Mouse (Mus musculus) liver, embryonic 15.5 days (tissue): ENCODE data around the gene Wnt3a. TPM values are rescaled to one million over a fixed set of nuclear protein-coding genes. Genes with fewer than 3 reads are reported as not detected.

Experiments used
- ATAC-seq: fragments of 200-750 bp; cut with Nextera tagmentation; 2 replicates; pipeline ENCODE4 v1.8.0; 2017; ENCODE audit warnings: moderate number of reproducible peaks, mild to moderate bottlenecking, moderate library complexity; ENCODE audit not compliant: insufficient read depth
- H3K27ac ChIP-seq: fragments of 300-500 bp; sonication (generic); replicated peaks from 2 replicates; pipeline ENCODE4 v1.5.1; 2015; ENCODE audit warnings: mild to moderate bottlenecking, inconsistent platforms
- H3K27me3 ChIP-seq: fragments of 300-500 bp; sonication (generic); 2 replicates; pipeline ENCODE4 v1.6.1; 2015; ENCODE audit warnings: mild to moderate bottlenecking, inconsistent platforms
- H3K36me3 ChIP-seq: fragments of 300-500 bp; sonication (generic); replicated peaks from 2 replicates; pipeline ENCODE4 v1.6.1; 2015; ENCODE audit warnings: moderate library complexity, mild to moderate bottlenecking, inconsistent platforms
- H3K4me1 ChIP-seq: fragments of 300-500 bp; sonication (generic); replicated peaks from 2 replicates; pipeline ENCODE4 v1.6.1; 2015; ENCODE audit warnings: inconsistent platforms
- H3K4me2 ChIP-seq: fragments of 300-500 bp; sonication (generic); 2 replicates; pipeline ENCODE4 v1.6.1; 2015; ENCODE audit warnings: moderate library complexity, mild to moderate bottlenecking, inconsistent platforms
- H3K4me3 ChIP-seq: fragments of 300-500 bp; sonication (generic); replicated peaks from 2 replicates; pipeline ENCODE4 v1.5.1; 2015; ENCODE audit warnings: mild to moderate bottlenecking, inconsistent platforms
- H3K9ac ChIP-seq: fragments of 300-500 bp; sonication (generic); 2 replicates; pipeline ENCODE4 v1.6.1; 2015; ENCODE audit warnings: moderate library complexity, mild to moderate bottlenecking, inconsistent platforms
- H3K9me3 ChIP-seq: fragments of 300-500 bp; sonication (generic); replicated peaks from 2 replicates; pipeline ENCODE4 v1.6.1; 2016; ENCODE audit warnings: inconsistent platforms
- WGBS: fragments of 180-500 bp; shearing (Covaris S2); methylation state at CpG from one replicate; pipeline ENCODE4 v1.1.7; 2015; ENCODE audit warnings: mixed read lengths; ENCODE audit not compliant: insufficient replicate concordance; 5-methylcytosine and 5-hydroxymethylcytosine counted together
- polyA plus RNA-seq: library from polyadenylated mRNA; unstranded; fragments of >200 nt; fragmentation: Nextera tagmentation; extraction: Ambion mirVana; gene quantifications from 2 replicates; pipeline ENCODE4 v1.2.1, GENCODE M21; 2015

Gene Wnt3a
- polyA plus RNA-seq, 1 experiment from 2014 or later = not detected

- no peaks in the 10 kb centered on the region for H3K9me3 ChIP-seq
- H3K27me3 ChIP-seq = peaks cover 99% of the 10 kb centered on the region
- 30% methylated on average over 14 of the region's 14 CpGs for WGBS
- H3K4me2 ChIP-seq = no peak overlapping the region
- no peak overlapping the region for H3K27ac ChIP-seq
- no peaks in the 10 kb centered on the region for H3K4me1 ChIP-seq
- no peaks in the 10 kb centered on the region for H3K36me3 ChIP-seq
- H3K9ac ChIP-seq = no peak overlapping the region
- no peak for ATAC-seq
- no peak overlapping the region for H3K4me3 ChIP-seq
Observed at GRCm38 (mm10) chr11:59284146-59284545, 6.4 kb downstream of the Wnt3a start.

- Histone ChIP-seq H3K27me3 (peaks cover 99% of the 10 kb centered on the region), H3K27ac (no peak overlapping the region), H3K36me3 (no peaks in the 10 kb centered on the region), H3K9me3 (no peaks in the 10 kb centered on the region), H3K4me1 (no peaks in the 10 kb centered on the region), H3K4me2 (no peak overlapping the region), H3K9ac (no peak overlapping the region), H3K4me3 (no peak overlapping the region)
- WGBS = 66% methylated on average over 10 of the region's 10 CpGs
- ATAC-seq = no peak
Observed at GRCm38 (mm10) chr11:59282933-59283332, 7.6 kb downstream of the Wnt3a start.

GRCm38 (mm10) chr11:59282111-59282510 is 8.4 kb downstream of the Wnt3a start:
- Histone ChIP-seq H3K4me2 (no peak overlapping the region), H3K4me3 (no peak overlapping the region), H3K27me3 (peaks cover 98% of the 10 kb centered on the region), H3K9ac (no peak overlapping the region), H3K9me3 (no peaks in the 10 kb centered on the region), H3K36me3 (no peaks in the 10 kb centered on the region), H3K27ac (no peak overlapping the region), H3K4me1 (no peaks in the 10 kb centered on the region)
- no peak for ATAC-seq
- 47% methylated on average over 5 of the region's 5 CpGs for WGBS

- ATAC-seq = no peak
- Histone ChIP-seq H3K36me3 (no peaks in the 10 kb centered on the region), H3K4me1 (no peaks in the 10 kb centered on the region), H3K4me2 (no peak overlapping the region), H3K27ac (no peak overlapping the region), H3K27me3 (peaks cover 97% of the 10 kb centered on the region), H3K9me3 (no peaks in the 10 kb centered on the region), H3K4me3 (no peak overlapping the region), H3K9ac (no peak overlapping the region)
- 39% methylated on average over 4 of the region's 4 CpGs for WGBS
Observed at GRCm38 (mm10) chr11:59278047-59278446, 12.5 kb downstream of the Wnt3a start.

- H3K27ac ChIP-seq = no peak overlapping the region
- H3K27me3 ChIP-seq = peaks cover 97% of the 10 kb centered on the region
- H3K9ac ChIP-seq = no peak overlapping the region
- no peaks in the 10 kb centered on the region for H3K4me1 ChIP-seq
- H3K36me3 ChIP-seq = no peaks in the 10 kb centered on the region
- WGBS = 13% methylated on average over 2 of the region's 2 CpGs
- no peaks in the 10 kb centered on the region for H3K9me3 ChIP-seq
- H3K4me3 ChIP-seq = no peak overlapping the region
- no peak for ATAC-seq
- no peak overlapping the region for H3K4me2 ChIP-seq
Observed at GRCm38 (mm10) chr11:59276877-59277276, 13.7 kb downstream of the Wnt3a start.

- Histone ChIP-seq H3K36me3 (no peaks in the 10 kb centered on the region), H3K4me2 (no peak overlapping the region), H3K4me1 (no peaks in the 10 kb centered on the region), H3K27me3 (peaks cover 95% of the 10 kb centered on the region), H3K27ac (no peak overlapping the region), H3K9ac (no peak overlapping the region), H3K9me3 (no peaks in the 10 kb centered on the region), H3K4me3 (no peak overlapping the region)
- 54% methylated on average over 3 of the region's 3 CpGs for WGBS
- ATAC-seq = no peak
Observed at GRCm38 (mm10) chr11:59274184-59274583, 16.4 kb downstream of the Wnt3a start.

GRCm38 (mm10) chr11:59266727-59267126 is 23.8 kb downstream of the Wnt3a start:
- H3K4me3 ChIP-seq = no peak overlapping the region
- H3K4me1 ChIP-seq = peaks cover 34% of the 10 kb centered on the region
- 32% methylated on average over 6 of the region's 6 CpGs for WGBS
- no peak for ATAC-seq
- H3K27ac ChIP-seq = no peak overlapping the region
- no peak overlapping the region for H3K9ac ChIP-seq
- no peak overlapping the region for H3K4me2 ChIP-seq
- H3K9me3 ChIP-seq = no peaks in the 10 kb centered on the region
- no peaks in the 10 kb centered on the region for H3K36me3 ChIP-seq
- H3K27me3 ChIP-seq = peaks cover 96% of the 10 kb centered on the region

GRCm38 (mm10) chr11:59265154-59265813 is 25.3 kb downstream of the Wnt3a start:
- no peak for ATAC-seq

GRCm38 (mm10) chr11:59264593-59264992 is 26.0 kb downstream of the Wnt3a start:
- 6% methylated on average over 8 of the region's 8 CpGs for WGBS
- peaks cover 83% of the 10 kb centered on the region for H3K27me3 ChIP-seq
- H3K36me3 ChIP-seq = no peaks in the 10 kb centered on the region
- H3K9me3 ChIP-seq = no peaks in the 10 kb centered on the region
- H3K4me1 ChIP-seq = peaks cover 55% of the 10 kb centered on the region
- no peak overlapping the region for H3K27ac ChIP-seq
- H3K4me2 ChIP-seq = peak overlapping the region; percentile 85
- peak overlapping the region; percentile 58 for H3K4me3 ChIP-seq
- ATAC-seq = no peak
- no peak overlapping the region for H3K9ac ChIP-seq

More at GRCm38 (mm10) chr11:59265154-59265813, 25.3 kb downstream of the Wnt3a start:
- no peak overlapping the region for H3K27ac ChIP-seq
- whole genome bisulfite sequencing = 57% methylated on average over 8 of the region's 8 CpGs
- H3K9me3 ChIP-seq = no peaks in the 10 kb centered on the region
- peaks cover 83% of the 10 kb centered on the region for H3K27me3 ChIP-seq
- no peak overlapping the region for H3K4me3 ChIP-seq
- no peak overlapping the region for H3K9ac ChIP-seq
- H3K4me2 ChIP-seq = no peak overlapping the region
- no peaks in the 10 kb centered on the region for H3K36me3 ChIP-seq
- H3K4me1 ChIP-seq = peaks cover 48% of the 10 kb centered on the region

- no peaks in the 10 kb centered on the region for H3K36me3 ChIP-seq
- 2% methylated on average over 56 of the region's 56 CpGs for WGBS
- no peak for ATAC-seq
- peaks cover 60% of the 10 kb centered on the region for H3K4me1 ChIP-seq
- peak overlapping the region; percentile 58 for H3K4me3 ChIP-seq
- H3K27me3 ChIP-seq = peaks cover 77% of the 10 kb centered on the region
- peak overlapping the region; percentile 31 for H3K9ac ChIP-seq
- H3K27ac ChIP-seq = no peak overlapping the region
- H3K9me3 ChIP-seq = no peaks in the 10 kb centered on the region
- peak overlapping the region; percentile 85 for H3K4me2 ChIP-seq
Observed at GRCm38 (mm10) chr11:59263870-59264563, 26.5 kb downstream of the Wnt3a start.

- no peaks in the 10 kb centered on the region for H3K36me3 ChIP-seq
- peaks cover 60% of the 10 kb centered on the region for H3K4me1 ChIP-seq
- no peak overlapping the region for H3K4me2 ChIP-seq
- H3K9ac ChIP-seq = no peak overlapping the region
- peak overlapping the region; percentile 36; the same call in 1 of the 2 replicates for H3K27ac ChIP-seq
- H3K9me3 ChIP-seq = no peaks in the 10 kb centered on the region
- H3K27me3 ChIP-seq = peaks cover 78% of the 10 kb centered on the region
- H3K4me3 ChIP-seq = no peak overlapping the region
- no peak for ATAC-seq
Observed at GRCm38 (mm10) chr11:59262308-59262707, 28.2 kb downstream of the Wnt3a start.
